Mouse (Mus musculus): ENCODE results near the gene Pwp2.
A peak's percentile ranks its signal among the peaks of the same experiment; 100 is the strongest.
"Not testable (repeated sequence)": the region's sequence is repeated elsewhere in the genome, so short reads cannot be mapped to it uniquely, and the experiment has no call there.

Gene Pwp2

DNA sequence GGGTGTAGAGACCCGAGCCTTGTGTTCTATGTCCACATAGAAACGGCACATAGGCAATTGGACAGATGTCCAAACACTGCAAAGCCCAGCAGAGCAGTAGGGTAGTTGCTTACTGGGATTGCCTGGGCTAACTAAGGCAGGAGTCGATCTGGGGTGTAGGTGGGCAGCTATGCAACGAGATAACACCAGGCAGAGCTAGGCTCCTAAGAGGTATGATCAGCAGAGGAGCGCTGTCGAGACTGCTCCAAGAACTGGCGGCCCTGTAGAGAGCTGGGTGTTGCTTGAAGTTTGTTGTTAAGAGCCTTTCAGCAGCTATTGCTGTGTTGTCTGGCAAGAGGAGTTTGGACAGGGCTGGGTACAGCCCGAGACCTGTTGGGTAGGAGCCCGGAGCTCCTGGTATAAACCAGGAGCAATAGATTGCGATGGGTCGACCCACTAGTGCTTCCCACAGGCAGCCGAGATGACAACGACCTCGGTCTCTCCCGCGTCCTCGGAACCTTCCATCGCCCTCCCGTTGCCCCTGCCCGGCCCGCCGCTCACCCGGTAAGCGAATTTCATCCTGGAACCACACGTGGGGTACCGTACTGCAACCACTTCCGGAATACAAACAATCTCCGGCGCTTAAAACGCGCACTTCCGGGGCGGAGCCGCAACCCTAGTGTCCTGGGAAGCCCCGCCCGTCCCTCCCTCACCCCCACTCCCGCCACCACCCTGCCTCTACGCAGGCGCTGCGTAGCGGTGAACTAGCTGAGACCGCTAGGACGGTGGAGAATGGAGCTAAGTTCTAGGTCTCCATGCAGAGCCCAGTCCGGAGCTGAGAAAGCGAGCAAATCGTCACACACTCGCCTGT lies at the start of gene Pwp2:
Pwp2 (minus strand) TSS at position 619 of the 850 bp plus-strand sequence.
- peak; percentile 62 for DNase-seq (ENCODE audit: low spot score)

DNA sequence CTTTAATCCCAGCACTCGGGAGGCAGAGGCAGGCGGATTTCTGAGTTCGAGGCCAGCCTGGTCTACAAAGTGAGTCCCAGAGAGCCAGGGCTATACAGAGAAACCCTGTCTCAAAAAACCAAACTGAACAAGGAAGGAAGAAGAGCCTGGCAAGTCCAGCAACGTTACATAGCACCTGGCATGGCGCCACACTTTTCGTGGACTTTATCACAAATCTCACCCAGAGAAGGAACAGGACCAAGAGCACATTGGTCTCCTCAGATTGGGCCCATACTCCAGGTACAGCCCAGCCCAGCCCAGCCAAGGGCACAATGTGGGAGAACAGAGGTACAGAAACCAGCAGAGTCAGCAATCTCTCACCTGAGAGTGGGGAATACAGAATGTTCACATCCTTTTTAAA lies 48.8 kb upstream of the Pwp2 start:
- no peak for DNase-seq (ENCODE audit: low spot score)

DNA sequence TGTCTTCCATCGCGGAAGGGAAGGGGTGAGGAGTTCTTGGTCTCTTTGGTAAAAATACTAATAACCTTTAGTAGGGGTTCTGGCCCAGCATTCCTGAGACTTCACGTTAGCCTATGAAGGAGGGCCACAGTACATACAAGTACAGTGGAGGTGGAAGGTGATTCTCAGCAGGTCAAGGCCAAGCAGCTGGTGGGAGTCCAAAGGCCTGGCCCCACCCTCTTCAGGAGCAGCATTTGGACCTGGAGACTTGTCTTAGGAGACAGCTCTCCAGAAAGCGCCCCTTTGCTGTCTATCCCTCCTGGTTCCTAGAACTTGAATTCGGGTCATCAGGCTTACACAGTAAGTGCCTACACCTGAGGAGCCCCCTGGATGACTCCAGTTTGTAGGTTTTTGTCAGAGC lies 48.2 kb upstream of the Pwp2 start:
- no peak for DNase-seq (ENCODE audit: low spot score)

DNA sequence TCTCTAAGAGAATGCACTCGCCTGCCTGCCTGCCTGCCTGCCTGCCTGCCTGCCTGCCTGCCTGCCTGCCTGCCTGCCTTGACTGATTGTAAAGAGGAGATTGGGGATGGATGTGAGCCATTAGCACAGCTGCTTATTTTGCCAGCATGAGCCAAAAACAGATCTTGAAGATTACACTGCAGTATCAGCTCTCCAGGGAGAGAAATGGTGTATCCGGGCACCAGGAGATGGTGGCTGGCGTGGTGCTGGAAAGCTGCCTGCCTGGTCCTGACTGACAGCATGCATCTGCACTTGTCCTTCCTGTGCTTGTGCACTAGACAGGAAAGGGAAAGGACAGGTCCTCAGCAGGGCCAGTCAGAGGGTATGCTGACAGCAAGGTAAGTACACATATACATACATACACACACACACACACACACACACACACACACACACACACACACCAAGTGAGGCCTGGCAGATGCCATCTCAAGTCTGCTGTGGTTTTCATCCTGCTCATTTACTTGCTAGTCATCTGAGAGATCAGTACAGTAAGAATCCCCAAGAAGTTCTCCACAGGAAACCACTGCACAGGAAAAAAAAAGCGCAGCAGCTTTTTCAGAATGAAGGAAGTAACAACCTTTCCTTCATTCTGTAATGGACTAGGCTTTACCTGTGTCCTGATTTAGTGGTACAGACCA lies 47.5 kb upstream of the Pwp2 start:
- no peak for DNase-seq (ENCODE audit: low spot score)

DNA sequence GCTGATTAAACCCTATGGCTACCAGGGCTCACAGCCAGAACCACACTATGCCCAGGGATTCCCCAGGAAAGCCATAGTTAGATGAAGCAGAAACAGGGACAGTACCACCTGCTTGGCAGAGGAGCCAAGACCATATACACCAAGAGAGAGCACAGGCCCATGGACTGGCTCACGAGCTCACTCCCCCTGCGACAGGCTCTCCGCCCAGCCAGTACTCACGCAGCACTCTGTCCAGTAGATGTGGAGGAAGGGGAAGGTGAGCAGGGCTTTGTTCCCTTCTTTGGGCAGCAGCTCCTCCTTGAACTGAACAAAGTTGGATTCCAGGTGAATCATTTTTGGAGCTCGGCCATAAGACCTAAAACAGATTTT lies 43.6 kb upstream of the Pwp2 start:
- no peak for DNase-seq (ENCODE audit: low spot score)

DNA sequence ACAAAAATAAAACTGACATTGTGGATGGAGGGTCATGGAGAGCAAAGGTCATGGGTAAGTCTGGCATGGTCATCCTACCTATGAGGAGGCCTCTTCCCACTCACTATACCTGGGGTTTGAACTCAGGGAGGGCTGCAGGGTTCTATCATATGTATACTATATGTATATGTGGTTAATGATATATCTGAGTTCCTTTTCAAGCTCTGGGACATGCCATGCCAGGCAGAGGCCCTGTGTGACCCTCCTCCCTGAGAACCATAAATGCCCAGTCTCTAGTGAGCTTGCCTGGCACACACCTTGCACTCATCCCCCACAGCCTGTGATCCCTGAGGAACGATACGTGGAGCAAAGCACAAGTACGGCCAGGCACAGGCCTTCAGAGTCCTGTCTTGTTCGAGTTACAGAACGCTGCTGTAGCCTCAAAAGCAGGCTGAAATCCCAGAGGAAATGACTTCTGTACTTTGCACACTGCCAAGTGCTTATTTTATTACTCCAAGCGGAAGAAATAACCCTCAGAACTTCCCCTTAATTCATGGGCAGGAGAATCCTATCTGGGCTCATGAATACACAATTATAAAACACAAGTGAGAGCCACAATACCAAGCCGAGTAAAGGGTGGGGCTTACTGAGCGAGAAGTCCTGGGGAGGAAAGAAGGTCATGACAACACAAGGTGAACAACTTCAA lies 43.1 kb upstream of the Pwp2 start:
- no peak for DNase-seq (ENCODE audit: low spot score)

DNA sequence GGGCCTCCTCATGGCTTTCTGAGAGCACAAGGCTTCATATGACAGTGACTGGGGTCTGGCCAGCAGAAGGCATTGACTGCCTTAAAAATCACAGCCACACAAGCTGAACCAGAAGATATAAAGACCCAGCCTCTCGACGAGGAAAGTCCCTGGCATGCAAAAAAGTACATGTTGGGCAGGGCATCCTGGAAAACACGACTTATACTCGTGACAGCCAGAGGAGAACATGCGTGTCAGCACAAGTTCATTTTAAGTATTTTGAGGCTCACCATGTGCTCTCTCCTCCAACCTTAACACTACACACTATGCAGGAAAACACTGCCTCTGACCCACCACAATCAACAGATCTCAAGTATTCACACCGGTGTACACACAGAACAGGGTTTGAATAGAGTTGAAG lies 39.2 kb upstream of the Pwp2 start:
- no peak for DNase-seq (ENCODE audit: low spot score)

DNA sequence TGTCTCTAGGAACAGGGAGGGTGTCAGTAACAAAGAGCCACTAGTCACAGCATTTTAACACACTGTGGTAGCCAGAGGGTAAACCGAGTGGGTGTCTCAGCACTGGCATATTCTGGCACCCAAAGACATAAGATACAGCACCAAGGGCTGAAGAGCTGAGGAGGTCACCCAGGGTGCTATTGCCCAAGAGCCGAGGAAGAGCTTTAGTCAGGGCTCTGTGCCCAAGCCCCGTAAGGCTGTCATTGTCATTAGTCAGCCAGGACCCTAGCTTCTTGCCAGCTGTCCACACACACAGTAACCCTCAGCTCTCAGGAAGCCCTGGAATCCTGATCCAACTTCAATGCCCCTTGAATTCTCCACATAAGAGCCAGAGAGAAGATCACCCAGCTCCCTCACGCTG lies 38.0 kb upstream of the Pwp2 start:
- DNase-seq (ENCODE audit: low spot score), result no peak

DNA sequence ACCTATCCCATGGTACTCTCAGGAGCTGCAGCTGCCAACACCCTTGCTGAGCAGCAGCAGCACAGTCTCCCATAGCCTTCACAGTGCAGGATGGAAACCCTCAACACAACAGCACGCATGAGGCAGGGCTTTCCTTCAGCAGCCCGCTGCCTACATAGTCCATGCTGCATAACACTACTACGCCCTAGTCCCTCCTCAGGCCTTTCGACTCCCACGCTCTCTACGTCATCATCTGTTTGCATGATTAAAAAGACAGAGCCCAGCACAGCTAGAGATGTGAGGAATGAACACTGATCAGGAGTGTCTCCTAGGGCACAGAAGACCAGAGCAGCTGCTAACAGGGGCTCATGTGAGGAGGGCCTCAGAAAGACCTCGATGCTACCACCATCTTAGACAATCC lies 36.4 kb upstream of the Pwp2 start:
- no peak for DNase-seq (ENCODE audit: low spot score)

DNA sequence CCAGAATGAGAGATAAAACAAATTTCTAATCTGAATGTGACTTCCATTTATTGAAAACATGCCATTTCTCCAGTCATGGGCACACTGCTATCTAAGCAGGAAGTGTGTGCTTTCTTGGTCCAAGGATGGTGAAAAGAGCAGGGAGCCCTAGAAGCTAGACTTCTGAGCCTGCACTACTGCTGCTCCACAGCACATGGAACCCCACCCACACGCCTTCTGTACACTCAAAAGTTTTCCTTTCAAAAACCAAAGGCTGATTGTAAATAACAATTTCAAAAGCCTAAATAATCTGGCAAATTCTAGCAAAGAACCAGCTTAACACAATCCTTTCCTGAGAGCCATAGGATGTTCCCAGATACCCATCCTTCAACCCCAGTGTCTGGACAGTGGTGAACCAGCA lies 34.6 kb upstream of the Pwp2 start:
- DNase-seq (ENCODE audit: low spot score), result no peak

DNA sequence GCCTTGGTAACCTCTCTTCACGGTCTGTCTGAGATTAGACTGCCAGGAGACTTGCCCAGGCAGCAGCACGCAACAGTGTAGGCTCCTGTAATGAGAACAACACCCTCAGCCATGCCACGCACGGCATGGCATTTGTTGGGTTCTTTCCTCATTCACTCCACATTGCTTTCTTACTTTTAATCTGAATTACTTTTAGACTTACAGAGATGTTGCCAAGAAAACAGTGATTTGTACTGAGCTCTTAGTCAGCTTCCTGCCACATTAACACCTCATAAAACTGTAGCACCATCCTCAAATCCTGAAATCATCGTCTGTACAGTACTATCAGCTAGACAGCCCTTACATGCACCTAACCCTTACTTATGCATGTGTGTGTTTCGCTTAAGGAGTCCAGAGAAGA lies 33.6 kb upstream of the Pwp2 start:
- no peak for DNase-seq (ENCODE audit: low spot score)

DNA sequence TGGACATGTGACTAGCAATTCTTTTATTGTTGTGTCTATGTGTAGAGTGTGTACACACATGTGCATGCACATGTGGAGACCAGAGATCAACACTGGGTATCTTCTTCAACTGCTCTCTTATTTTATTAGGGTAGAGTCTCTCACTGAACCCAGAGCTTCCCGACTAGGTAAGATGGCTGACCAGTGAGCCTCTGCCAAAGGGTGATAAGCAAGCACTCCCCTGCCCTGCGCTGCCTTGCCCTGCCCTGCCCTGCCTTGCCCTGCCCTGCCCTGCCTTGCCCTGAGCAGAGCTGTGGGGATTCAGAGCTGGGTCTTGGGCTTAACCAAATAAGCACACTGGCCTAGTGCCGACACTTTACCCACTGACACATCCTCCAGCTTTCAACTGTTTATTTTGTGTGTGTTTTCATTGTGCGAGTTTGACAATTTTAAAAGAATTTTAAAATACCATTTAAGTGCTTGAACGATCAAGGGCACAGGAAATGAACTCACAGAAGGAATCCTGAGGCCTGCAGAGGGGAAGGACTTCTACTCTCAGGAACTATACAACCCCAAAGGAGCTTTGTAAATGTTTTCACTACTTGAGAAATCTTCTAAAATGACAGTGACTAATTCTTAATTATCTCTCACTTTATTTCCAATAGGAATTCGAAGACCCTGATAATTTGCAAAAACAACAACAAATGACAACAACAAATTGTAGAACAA lies 31.6 kb upstream of the Pwp2 start:
- DNase-seq (ENCODE audit: low spot score), result no peak

DNA sequence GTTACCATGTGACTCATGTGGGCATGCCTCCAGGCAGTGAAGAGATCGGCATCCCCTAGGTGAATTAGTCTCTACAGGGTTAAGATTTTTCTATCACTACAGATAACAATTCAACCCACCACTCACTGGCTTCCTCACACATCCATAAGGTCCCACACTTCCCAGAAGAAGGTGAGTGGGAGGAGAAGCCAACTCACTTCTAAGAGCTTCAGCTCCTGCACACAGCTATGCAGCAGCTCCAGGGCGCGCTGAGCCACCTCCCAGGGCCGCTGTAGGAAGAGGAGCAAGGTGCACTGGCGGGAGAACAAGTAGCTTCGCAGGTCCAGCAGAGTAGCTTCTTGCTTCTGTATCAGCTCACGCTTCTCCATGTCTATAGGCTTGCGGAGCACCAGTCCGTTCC lies 29.4 kb upstream of the Pwp2 start:
- no peak for DNase-seq (ENCODE audit: low spot score)

DNA sequence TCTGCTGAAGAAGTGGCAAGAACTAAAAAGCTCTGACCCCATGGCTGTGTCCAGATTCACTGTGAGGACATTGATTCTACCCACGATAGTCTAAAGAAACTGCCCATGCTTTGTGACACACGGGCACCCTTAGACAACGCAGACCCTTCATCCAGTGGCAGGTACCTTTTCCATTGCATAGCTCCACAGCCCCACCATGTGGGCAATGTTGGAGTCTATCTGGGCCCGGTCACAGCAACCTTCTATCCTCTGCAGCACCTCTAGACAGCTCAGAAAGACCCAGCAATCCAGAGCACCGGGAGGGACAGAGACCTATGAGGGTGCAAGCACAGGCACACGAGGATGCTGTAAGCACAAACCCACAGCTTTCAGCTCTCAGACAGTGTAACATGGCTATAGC lies 26.4 kb upstream of the Pwp2 start:
- no peak for DNase-seq (ENCODE audit: low spot score)

DNA sequence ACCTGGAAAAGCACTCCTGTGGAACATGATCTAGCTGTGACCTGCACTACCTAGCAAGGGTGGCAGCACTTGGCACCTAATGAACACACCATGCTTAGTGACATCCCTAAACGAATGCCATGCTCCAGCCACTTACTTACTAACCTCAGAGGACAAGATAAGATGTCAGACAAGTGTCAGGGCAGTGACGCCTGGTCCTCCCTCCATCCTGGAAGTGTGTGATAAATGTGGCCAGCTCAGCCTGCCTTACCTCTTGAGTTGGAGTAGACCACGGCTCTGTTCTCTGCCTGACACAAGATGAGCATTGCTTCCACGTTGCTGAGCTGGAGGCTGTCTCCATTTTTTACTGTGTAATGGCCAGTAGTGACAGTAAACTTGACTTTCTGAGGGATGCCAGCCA lies 16.2 kb upstream of the Pwp2 start:
- DNase-seq (ENCODE audit: low spot score), result no peak

DNA sequence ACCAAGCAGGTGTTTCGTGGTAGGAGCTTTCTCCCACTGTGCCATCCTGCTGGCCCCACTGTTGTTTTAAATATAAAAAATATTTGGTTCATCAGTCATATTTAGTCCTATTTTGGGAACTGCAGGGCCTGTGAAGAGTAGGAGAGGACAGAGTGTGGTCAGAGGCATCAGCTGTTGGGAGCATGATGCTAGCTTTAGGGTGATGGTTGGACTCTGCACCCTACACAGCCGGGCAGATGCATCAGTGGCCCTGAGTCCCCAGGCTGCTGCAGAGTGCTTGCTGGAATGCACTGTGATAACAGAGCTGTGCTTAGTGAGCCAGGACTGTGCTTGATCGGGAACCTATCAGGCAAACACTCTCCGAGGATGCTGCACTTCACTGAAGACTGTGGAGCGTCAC lies 8.0 kb upstream of the Pwp2 start:
- no peak for DNase-seq (ENCODE audit: low spot score)

DNA sequence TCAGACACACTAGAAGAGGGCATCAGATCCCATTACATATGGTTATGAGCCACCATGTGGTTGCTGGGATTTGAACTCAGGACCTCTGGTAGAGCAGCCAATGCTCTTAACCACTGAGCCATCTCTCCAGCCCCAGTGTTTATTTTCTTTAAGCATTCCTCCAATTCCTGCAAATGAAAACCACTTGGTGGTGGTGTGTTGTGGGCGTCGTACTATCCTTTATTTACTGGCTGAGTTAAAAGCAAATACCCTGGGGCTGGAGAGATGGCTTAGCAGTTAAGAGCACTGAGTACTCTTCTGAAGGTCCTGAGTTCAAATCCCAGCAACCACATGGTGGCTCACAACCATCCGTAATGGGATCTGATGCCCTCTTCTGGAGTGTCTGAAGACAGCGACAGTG lies 1.1 kb upstream of the Pwp2 start:
- not testable (repeated sequence) for DNase-seq (ENCODE audit: low spot score)

DNA sequence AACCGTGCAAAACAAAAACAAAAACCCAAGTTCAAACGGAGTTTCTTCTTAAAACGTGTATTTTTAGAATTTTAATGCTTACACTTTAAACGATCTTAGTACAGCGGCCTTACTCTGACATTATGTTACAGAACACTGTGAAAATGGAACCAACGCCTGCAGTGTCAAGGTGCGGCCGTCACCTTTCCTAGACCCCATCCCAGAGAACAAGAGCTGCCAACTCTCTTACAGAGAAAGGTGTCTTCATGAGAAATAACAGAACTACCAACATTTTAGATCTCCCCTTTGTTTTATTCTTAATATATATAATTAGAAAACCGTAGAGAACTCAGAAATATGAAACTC lies 404 bp upstream of the Pwp2 start:
- DNase-seq (ENCODE audit: low spot score), result no peak

DNA sequence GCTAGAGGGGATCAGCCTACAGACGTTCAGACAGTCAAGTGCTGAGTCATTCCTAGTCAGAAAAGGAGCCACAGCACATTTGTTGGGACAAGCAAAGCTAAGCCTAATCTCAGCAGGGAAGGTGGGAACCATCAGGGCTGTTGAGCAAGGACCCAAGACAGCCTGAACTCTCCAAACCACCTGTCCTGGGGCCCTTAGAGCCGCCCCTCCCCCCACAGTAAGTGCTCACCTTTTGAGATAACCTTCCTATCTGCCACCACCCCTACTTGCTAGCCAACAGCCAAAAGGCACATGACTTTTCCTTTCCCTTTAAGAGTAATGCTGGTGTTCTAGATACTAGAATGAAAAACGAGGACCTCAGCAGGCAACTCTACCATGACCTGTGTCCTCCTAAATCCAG lies 1.4 kb downstream of the Pwp2 start:
- DNase-seq (ENCODE audit: low spot score), result no peak

DNA sequence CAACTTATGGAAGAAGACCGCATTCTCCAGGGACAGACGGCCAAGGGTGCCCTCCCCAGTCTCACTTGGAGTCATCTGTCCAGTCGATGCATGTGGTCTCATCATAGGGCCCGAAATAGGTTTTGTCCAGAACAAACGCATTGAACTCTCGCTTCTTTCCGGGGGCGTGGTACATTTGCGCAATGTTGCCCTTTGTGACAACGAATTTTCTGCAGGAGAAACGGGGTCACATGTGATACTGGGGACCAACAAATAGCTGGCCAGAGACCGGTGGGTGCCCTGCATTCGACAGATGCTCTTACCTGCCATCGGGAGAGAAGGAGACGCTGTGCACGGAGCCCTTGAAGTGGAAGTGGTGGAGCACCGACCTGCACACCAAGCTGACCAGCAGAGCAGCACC lies 2.6 kb downstream of the Pwp2 start:
- DNase-seq (ENCODE audit: low spot score), result no peak

DNA sequence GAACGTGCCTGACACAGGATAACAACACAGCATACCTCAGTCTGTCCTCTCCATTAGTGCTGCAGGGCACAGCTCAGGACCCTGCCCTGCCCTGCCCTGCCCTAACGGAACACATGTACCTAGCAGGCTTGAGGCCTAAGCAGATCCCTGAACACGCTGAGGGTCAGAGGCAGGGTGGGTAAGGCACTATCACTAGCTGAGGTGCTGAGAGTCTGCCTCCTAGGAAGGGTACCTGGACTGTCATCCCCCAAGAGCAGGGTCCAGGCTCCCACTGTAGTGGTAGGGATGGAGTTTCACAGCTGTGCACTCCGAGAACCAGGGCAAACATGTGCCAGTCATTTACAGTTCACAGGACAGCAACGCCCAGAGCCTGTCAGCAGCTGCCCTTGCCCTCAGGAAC lies 10.5 kb downstream of the Pwp2 start:
- DNase-seq (ENCODE audit: low spot score), result no peak

DNA sequence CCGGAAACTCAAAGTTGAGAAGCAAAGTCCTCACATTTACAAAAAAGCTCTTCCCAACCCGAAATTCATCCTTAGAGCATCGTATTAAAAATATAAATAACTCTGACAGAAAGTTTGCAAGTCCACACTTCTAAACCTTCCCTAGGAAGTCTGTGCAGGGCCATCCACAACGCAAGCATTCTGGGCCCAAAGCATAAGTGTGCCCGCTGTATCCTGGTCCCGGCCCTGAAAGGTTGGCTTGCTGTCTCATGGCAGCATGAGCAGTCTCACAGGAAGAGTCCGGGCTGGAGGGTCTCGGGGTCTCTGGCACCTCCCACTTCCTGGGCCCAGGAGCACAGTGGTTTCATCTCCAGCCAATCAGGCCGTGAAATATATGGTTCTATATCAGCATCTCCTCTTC lies 13.4 kb downstream of the Pwp2 start:
- DNase-seq (ENCODE audit: low spot score), result no peak

DNA sequence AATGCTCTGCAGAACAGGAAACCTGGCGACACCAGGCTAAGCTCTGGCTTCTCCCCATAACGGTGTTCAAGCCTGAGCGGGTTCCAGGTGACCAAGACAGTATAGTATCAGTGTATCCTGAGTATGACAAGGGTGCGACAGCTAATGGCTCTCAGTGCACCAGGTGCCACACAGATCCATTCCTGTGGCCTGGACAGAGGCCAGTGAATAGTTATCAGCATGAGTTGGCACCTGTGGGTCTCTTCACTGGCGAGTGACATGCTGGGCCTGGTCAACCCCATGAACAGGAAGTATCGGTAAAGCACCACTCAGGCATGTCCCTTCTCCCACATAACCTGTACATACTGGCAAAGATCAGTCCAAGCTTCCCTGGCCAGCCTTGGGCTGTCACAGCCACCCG lies 13.9 kb downstream of the Pwp2 start:
- DNase-seq (ENCODE audit: low spot score), result no peak
